Mouse (Mus musculus): ENCODE results near the gene Hmgb1.

DNA sequence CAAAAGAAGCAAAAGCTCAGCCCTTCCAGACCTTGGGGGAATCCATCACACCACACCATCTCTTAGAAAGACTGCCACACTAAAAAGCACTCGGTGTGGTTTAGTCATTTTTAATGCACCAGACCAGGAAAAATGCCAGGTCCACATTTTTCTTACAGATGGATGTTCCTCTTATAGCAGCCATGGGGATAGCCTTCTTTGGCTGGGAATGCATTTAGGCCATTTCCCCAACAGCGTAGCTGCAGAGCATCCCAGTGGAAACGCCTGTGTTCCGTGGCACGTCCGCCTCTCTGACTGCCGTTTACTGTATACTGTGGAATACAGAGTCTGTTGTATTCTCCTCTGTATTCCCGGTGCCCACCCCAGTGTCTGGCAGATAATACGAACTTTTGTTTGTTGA lies 15.5 kb downstream of the Hmgb1 start:
- TF ChIP-seq CTCF (IDR thresholded peaks at IDR 0.05; ENCODE audit: low read depth, low read length), result no peak
- TF ChIP-seq GATA1 (IDR thresholded peaks at IDR 0.05; ENCODE audit: borderline replicate concordance, low read length), result no peak
